Mouse (Mus musculus) kidney, adult 9 months (tissue): Measurements from ENCODE around the gene Nectin2.
A peak's percentile ranks its signal among the peaks of the same experiment; 100 is the strongest.
"Not testable (repeated sequence)": the region's sequence is repeated elsewhere in the genome, so short reads cannot be mapped to it uniquely, and the experiment has no call there.

ENCODE experiments used
- DNase-seq: peaks from one replicate; pipeline ENCODE4 v3.0.0; 2022

Nectin2 gene

GRCm38 (mm10) chr7:19702859-19703555 lies 47.3 kb downstream of the Nectin2 start:
- DNase-seq: no peak

- peak; percentile 88 for DNase-seq
These were observed 49.1 kb downstream of the Nectin2 start for GRCm38 (mm10) chr7:19701069-19701761.

GRCm38 (mm10) chr7:19700299-19701068 lies 49.8 kb downstream of the Nectin2 start:
- DNase-seq: no peak

- DNase-seq: no peak
These were observed 50.5 kb downstream of the Nectin2 start for GRCm38 (mm10) chr7:19699827-19700148.

GRCm38 (mm10) chr7:19698907-19699826 lies 51.1 kb downstream of the Nectin2 start, which contains the start of gene Apoe:
Apoe (minus strand) TSS chr7:19699188.
- peak; percentile 62 for DNase-seq

GRCm38 (mm10) chr7:19697949-19698906 lies 52.1 kb downstream of the Nectin2 start:
- DNase-seq: peak; percentile 61

GRCm38 (mm10) chr7:19696336-19696873 lies 53.9 kb downstream of the Nectin2 start:
- no peak for DNase-seq

GRCm38 (mm10) chr7:19695881-19696280 lies 54.4 kb downstream of the Nectin2 start:
- DNase-seq: no peak

- DNase-seq: no peak
These were observed 55.1 kb downstream of the Nectin2 start for GRCm38 (mm10) chr7:19695213-19695594.

GRCm38 (mm10) chr7:19694336-19695212 lies 55.7 kb downstream of the Nectin2 start:
- DNase-seq: no peak

- DNase-seq: no peak
These were observed 56.9 kb downstream of the Nectin2 start for GRCm38 (mm10) chr7:19693421-19693820.

- no peak for DNase-seq
These were observed 58.1 kb downstream of the Nectin2 start, which contains the start of gene Apoc1 for GRCm38 (mm10) chr7:19691873-19692865. Apoc1 (minus strand) TSS chr7:19692660.

- no peak for DNase-seq
These were observed 58.8 kb downstream of the Nectin2 start for GRCm38 (mm10) chr7:19691434-19691833.

- no peak for DNase-seq
These were observed 59.4 kb downstream of the Nectin2 start for GRCm38 (mm10) chr7:19690845-19691244.

- DNase-seq: no peak
These were observed 61.7 kb downstream of the Nectin2 start for GRCm38 (mm10) chr7:19688611-19689010.

- DNase-seq: no peak
These were observed 62.2 kb downstream of the Nectin2 start for GRCm38 (mm10) chr7:19688101-19688500.

GRCm38 (mm10) chr7:19686927-19687583 lies 63.2 kb downstream of the Nectin2 start:
- not testable (repeated sequence) for DNase-seq

GRCm38 (mm10) chr7:19686521-19686920 lies 63.8 kb downstream of the Nectin2 start:
- DNase-seq: no peak
